Mouse (Mus musculus): ENCODE measurements around the gene Larp1.

GRCm38 (mm10) chr11:58005110-58005509, 3.8 kb upstream of the Larp1 start:
- TF ChIP-seq CTCF (IDR thresholded peaks at IDR 0.05; ENCODE audit: low read depth) (no peak), EP300 (IDR thresholded peaks at IDR 0.05; ENCODE audit: low read depth) (no peak)

Data from liver, postnatal 0 days (tissue).